In genomic region chr15:89146537-89146936, GRCm38 (mm10) we compare ENCODE assay signal across 8 mouse cellular contexts. TPM values are rescaled to one million over a fixed set of nuclear protein-coding genes. Genes with fewer than 3 reads are reported as not detected.
A peak's percentile ranks its signal among the peaks of the same experiment; 100 is the strongest.
DNase-seq lines count a peak whose midpoint lies in the region; TF ChIP-seq lines count a peak whose summit lies in the region.

No protein-coding gene starts in this region.

- peak; percentile 74 for DNase-seq in urinary bladder, postnatal 14 days (ENCODE audit: low spot score)
- no peak for DNase-seq in urinary bladder, postnatal 10 days (ENCODE audit: low spot score)
- DNase-seq in embryo, embryonic 9.5 days (ENCODE audit: extremely low spot score) = peak; percentile 55
- DNase-seq in hindbrain, embryonic 10.5 days (ENCODE audit: low spot score) = peak; percentile 45
- DNase-seq in left cerebral cortex, adult 2 months (ENCODE audit: extremely low spot score in 1 of 2, low spot score in 2 of 2) = peak; percentile 67 to 77
- DNase-seq in lung, postnatal 36 days = peak; percentile 74
- DNase-seq in right cerebral cortex, postnatal 4 days = peak; percentile 53
- DNase-seq in c-Kit-positive CD71-positive TER-119-positive erythroid progenitor cells, embryonic 14.5 days (ENCODE audit: low spot score) = no peak

- peaks cover 46% of the 10 kb centered on the region for H3K36me3 ChIP-seq in hindbrain, embryonic 10.5 days

- peak overlapping the region; percentile 76 for H3K27ac ChIP-seq in hindbrain, embryonic 10.5 days
- H3K27ac ChIP-seq in left cerebral cortex, adult 2 months = peak overlapping the region; percentile 74; the same call in 1 of the 2 replicates

- peak overlapping the region; percentile 71 for H3K4me3 ChIP-seq in hindbrain, embryonic 10.5 days
- H3K4me3 ChIP-seq in left cerebral cortex, adult 2 months = peak overlapping the region; percentile 88

- H3K27me3 ChIP-seq in hindbrain, embryonic 10.5 days (ENCODE audit: insufficient read depth, poor library complexity, severe bottlenecking) = peaks cover 56% of the 10 kb centered on the region

- no peak for TF ChIP-seq CTCF in left cerebral cortex, adult 2 months (IDR thresholded peaks at IDR 0.05)

- intact Hi-C loops in left cerebral cortex, adult 2 months (cut with DNase I) = loop anchor here (5.0 kb wide), 1 partner anchor 66 kb away; the partner anchor contains the start of gene Ppp6r2

- peaks cover 66% of the 10 kb centered on the region for H3K4me1 ChIP-seq in hindbrain, embryonic 10.5 days (replicated peaks)

- WGBS in hindbrain, embryonic 10.5 days = 3% methylated on average over 27 of the region's 27 CpGs

- H3K9me3 ChIP-seq in hindbrain, embryonic 10.5 days = no peaks in the 10 kb centered on the region

RNA-seq across cellular contexts. Expression of gene Mapk11, which starts 2.9 kb away (rescaled TPM):
- 34.9 and 46.6 TPM in 2 replicates for polyA plus RNA-seq in hindbrain, embryonic 10.5 days (2016; fragmentation: Nextera tagmentation; extraction: Ambion mirVana)
- 10 to 100 TPM; 61.8 to 63.5 TPM for total RNA-seq in left cerebral cortex, adult 2 months (2021)

RNA-seq across cellular contexts. Expression of gene Mapk12, which starts 6.0 kb away (rescaled TPM):
- 23.7 and 28.5 TPM in 2 replicates for polyA plus RNA-seq in hindbrain, embryonic 10.5 days (2016; fragmentation: Nextera tagmentation; extraction: Ambion mirVana)
- total RNA-seq in left cerebral cortex, adult 2 months (2021) = 1 to 10 TPM; 8.3 to 9.3 TPM

RNA-seq across cellular contexts. Expression of gene Hdac10, which starts 18.0 kb away (rescaled TPM):
- polyA plus RNA-seq in hindbrain, embryonic 10.5 days (2016; fragmentation: Nextera tagmentation; extraction: Ambion mirVana) = 16.4 and 18.5 TPM in 2 replicates
- total RNA-seq in left cerebral cortex, adult 2 months (2021) = 10 to 100 TPM; 16.8 to 17.3 TPM

RNA-seq across cellular contexts. Expression of gene Tubgcp6, which starts 23.6 kb away (rescaled TPM):
- 23.7 and 26.0 TPM in 2 replicates for polyA plus RNA-seq in hindbrain, embryonic 10.5 days (2016; fragmentation: Nextera tagmentation; extraction: Ambion mirVana)
- 10 to 100 TPM; 34.7 to 35.3 TPM for total RNA-seq in left cerebral cortex, adult 2 months (2021)

RNA-seq across cellular contexts. Expression of gene Plxnb2, which starts 34.1 kb away (rescaled TPM):
- polyA plus RNA-seq in hindbrain, embryonic 10.5 days (2016; fragmentation: Nextera tagmentation; extraction: Ambion mirVana) = 133 and 155 TPM in 2 replicates
- total RNA-seq in left cerebral cortex, adult 2 months (2021) = 10 to 100 TPM; 49.4 to 53.3 TPM

Comparison
In these comparisons a context has a peak if more than half of its experiments do, and no peak if none do; other contexts are left out.
1. DNase-seq: peak in urinary bladder, postnatal 14 days (single experiment), embryo, embryonic 9.5 days (single experiment), hindbrain, embryonic 10.5 days (single experiment), left cerebral cortex, adult 2 months (2 of 2), lung, postnatal 36 days (single experiment) and right cerebral cortex, postnatal 4 days (single experiment); none in urinary bladder, postnatal 10 days (single experiment) and c-Kit-positive CD71-positive TER-119-positive erythroid progenitor cells, embryonic 14.5 days (single experiment).